Mouse (Mus musculus) myocyte (in vitro differentiated cells): ENCODE measurements around the gene Prss57. TPM values are rescaled to one million over a fixed set of nuclear protein-coding genes. Genes with fewer than 3 reads are reported as not detected.

Experiments used
- H3K27me3 ChIP-seq: one replicate; pipeline ENCODE4 v1.6.1; 2011; ENCODE audit not compliant: control insufficient read depth, insufficient read depth, insufficient read length
- H3K36me3 ChIP-seq: one replicate; pipeline ENCODE4 v1.6.1; 2011; ENCODE audit not compliant: control insufficient read depth, insufficient read depth
- H3K4me2 ChIP-seq: one replicate; pipeline ENCODE4 v1.6.1; 2011; ENCODE audit warnings: low read depth, control low read depth
- H3K4me3 ChIP-seq: one replicate; pipeline ENCODE4 v1.5.1; 2011; ENCODE audit warnings: mild to moderate bottlenecking, control low read depth, moderate library complexity
- H3K79me2 ChIP-seq: one replicate; pipeline ENCODE4 v1.6.1; 2011; ENCODE audit not compliant: control insufficient read depth, insufficient read depth
- H3ac ChIP-seq: one replicate; pipeline ENCODE4 v1.6.1; 2011; ENCODE audit not compliant: control insufficient read depth, insufficient read length
- CEBPB ChIP-seq: IDR thresholded peaks from 2 replicates; pipeline ENCODE4 v1.6.1; 2011; ENCODE audit warnings: mild to moderate bottlenecking, moderate library complexity; ENCODE audit not compliant: poor library complexity, insufficient read depth, severe bottlenecking
- E2F4 ChIP-seq: IDR thresholded peaks from one replicate; pipeline ENCODE4 v1.6.1; 2011; ENCODE audit warnings: mild to moderate bottlenecking, control low read depth, moderate library complexity; ENCODE audit not compliant: insufficient read depth
- MAX ChIP-seq: IDR thresholded peaks from one replicate; pipeline ENCODE4 v1.6.1; 2011; ENCODE audit warnings: low read depth, mild to moderate bottlenecking, control low read depth
- MYOD1 ChIP-seq, 3 experiments: IDR thresholded peaks; one replicate each; pipeline ENCODE4 v1.6.1; 2011; ENCODE audit warnings: control low read depth in 2 of 3, low read depth in 2 of 3, mild to moderate bottlenecking in 2 of 3, moderate library complexity in 1 of 3; ENCODE audit not compliant: insufficient read length in 2 of 3, control insufficient read depth in 1 of 3
- MYOG ChIP-seq, 3 experiments: IDR thresholded peaks; one replicate each; pipeline ENCODE4 v1.6.1; 2011; ENCODE audit warnings: control low read depth in 2 of 3, low read depth in 2 of 3, mild to moderate bottlenecking in 2 of 3; ENCODE audit not compliant: insufficient read length in 2 of 3, control insufficient read depth in 1 of 3, insufficient read depth in 1 of 3
- POLR2A ChIP-seq: IDR thresholded peaks from one replicate; pipeline ENCODE4 v1.6.1; 2011; ENCODE audit warnings: low read depth, mild to moderate bottlenecking, control low read depth, moderate library complexity; ENCODE audit not compliant: insufficient read length
- POLR2AphosphoS2 ChIP-seq: IDR thresholded peaks from one replicate; pipeline ENCODE4 v1.6.1; 2011; ENCODE audit warnings: low read depth, control low read depth; ENCODE audit not compliant: insufficient read length
- REST ChIP-seq: IDR thresholded peaks from one replicate; pipeline ENCODE4 v1.6.1; 2011; ENCODE audit warnings: mild to moderate bottlenecking, control low read depth, moderate library complexity; ENCODE audit not compliant: insufficient read depth, insufficient read length
- SRF ChIP-seq: IDR thresholded peaks from one replicate; pipeline ENCODE4 v1.6.1; 2011; ENCODE audit warnings: low read depth; ENCODE audit not compliant: control insufficient read depth, insufficient read length
- TCF12 ChIP-seq: IDR thresholded peaks from one replicate; pipeline ENCODE4 v1.6.1; 2011; ENCODE audit warnings: mild to moderate bottlenecking, control low read depth; ENCODE audit not compliant: poor library complexity, insufficient read depth, severe bottlenecking
- TCF3 ChIP-seq: IDR thresholded peaks from one replicate; pipeline ENCODE4 v1.6.1; 2011; ENCODE audit warnings: low read depth, control low read depth; ENCODE audit not compliant: insufficient read length
- USF1 ChIP-seq: IDR thresholded peaks from one replicate; pipeline ENCODE4 v1.6.1; 2011; ENCODE audit warnings: low read depth, mild to moderate bottlenecking, control low read depth, moderate library complexity
- polyA plus RNA-seq: library from polyadenylated mRNA; unstranded; fragments of >200 nt; fragmentation: generic; extraction: Trizol; gene quantifications from one replicate; pipeline ENCODE4 v1.2.1, GENCODE M21; 2012; ENCODE audit warnings: missing spikeins

Gene Prss57
- polyA plus RNA-seq, 1 experiment: 0.07 TPM

- no peaks in the 10 kb centered on the region for H3K79me2 ChIP-seq
- no peak overlapping the region for H3ac ChIP-seq
- H3K4me3 ChIP-seq: no peak overlapping the region
- H3K27me3 ChIP-seq: no peaks in the 10 kb centered on the region
- no peak for TF ChIP-seq POLR2A
- H3K4me2 ChIP-seq: no peak overlapping the region
- peaks cover 13% of the 10 kb centered on the region for H3K36me3 ChIP-seq
Observed at GRCm38 (mm10) chr10:79811736-79812637, 21.2 kb upstream of the Prss57 start.

DNA sequence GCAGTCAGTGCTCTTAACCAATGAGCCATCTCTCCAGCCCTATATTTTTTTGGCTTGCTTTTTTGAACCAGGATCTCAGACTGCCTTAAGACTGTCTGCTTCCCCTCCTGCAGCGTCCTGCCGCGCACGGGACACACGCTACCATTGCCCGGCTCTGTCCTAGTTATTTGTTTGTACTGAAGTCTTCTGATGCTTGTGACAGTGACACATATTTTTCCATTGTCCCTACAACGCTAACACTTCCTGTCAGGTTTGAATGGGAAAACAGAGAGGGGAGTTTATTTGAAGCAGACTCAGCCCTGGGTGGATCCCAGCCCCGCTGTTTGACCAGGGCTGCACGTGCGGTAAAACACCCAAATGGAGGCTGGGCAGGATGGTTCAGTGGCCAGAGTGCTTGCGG, 18.0 kb upstream of the Prss57 start:
- Histone ChIP-seq H3K27me3 (no peaks in the 10 kb centered on the region), H3ac (no peak overlapping the region), H3K36me3 (peaks cover 7% of the 10 kb centered on the region), H3K4me3 (no peak overlapping the region), H3K79me2 (no peaks in the 10 kb centered on the region), H3K4me2 (no peak overlapping the region)
- TF ChIP-seq MYOG (IDR thresholded peaks at IDR 0.05; ENCODE audit: control insufficient read depth in 1 of 3, insufficient read depth in 1 of 3, insufficient read length in 2 of 3, low read depth in 2 of 3): no peak
- TF ChIP-seq REST: no peak
- no peak for TF ChIP-seq CEBPB
- no peak for TF ChIP-seq E2F4
- no peak for TF ChIP-seq TCF12
- no peak for TF ChIP-seq MYOD1 (IDR thresholded peaks at IDR 0.05; ENCODE audit: control insufficient read depth in 1 of 3, insufficient read length in 2 of 3, low read depth in 2 of 3)
- TF ChIP-seq TCF3: no peak
- TF ChIP-seq USF1: no peak
- TF ChIP-seq POLR2A: no peak
- no peak for TF ChIP-seq MAX
- no peak for TF ChIP-seq SRF
- no peak for TF ChIP-seq POLR2AphosphoS2

- H3K4me2 ChIP-seq: no peak overlapping the region
- H3ac ChIP-seq: no peak overlapping the region
Observed at GRCm38 (mm10) chr10:79807826-79808225, 17.1 kb upstream of the Prss57 start.

DNA sequence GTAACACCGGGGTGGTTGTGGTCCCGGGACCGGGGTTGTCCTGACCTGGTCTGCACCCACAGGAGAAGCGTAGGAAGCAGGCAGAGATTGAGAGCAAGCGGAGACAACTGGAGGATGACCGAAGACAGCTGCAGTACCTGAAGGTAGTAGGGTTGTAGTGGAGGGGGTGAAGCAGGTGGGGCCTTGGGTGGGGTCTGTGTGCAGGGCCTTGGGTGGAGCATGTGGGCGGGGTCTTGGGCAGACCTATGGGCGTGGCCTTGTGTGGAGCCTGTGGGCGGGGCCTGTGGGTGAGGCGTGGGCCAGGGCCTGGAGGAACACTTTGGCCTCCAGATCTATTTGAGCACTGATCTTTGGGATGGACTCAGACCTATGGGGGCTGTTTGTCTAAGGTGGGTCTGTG, 16.2 kb upstream of the Prss57 start:
- Histone ChIP-seq H3K36me3 (peaks cover 7% of the 10 kb centered on the region), H3K79me2 (no peaks in the 10 kb centered on the region), H3K27me3 (no peaks in the 10 kb centered on the region), H3K4me3 (no peak overlapping the region), H3K4me2 (no peak overlapping the region), H3ac (no peak overlapping the region)
- TF ChIP-seq E2F4: no peak
- no peak for TF ChIP-seq USF1
- no peak for TF ChIP-seq POLR2A
- peak in 1 of 3 experiments; percentile 46 for TF ChIP-seq MYOD1 (IDR thresholded peaks at IDR 0.05; ENCODE audit: control insufficient read depth in 1 of 3, insufficient read length in 2 of 3, low read depth in 2 of 3)
- no peak for TF ChIP-seq POLR2AphosphoS2
- peak; percentile 17 for TF ChIP-seq SRF
- no peak for TF ChIP-seq REST
- no peak for TF ChIP-seq MAX
- no peak for TF ChIP-seq CEBPB
- TF ChIP-seq TCF3: no peak
- TF ChIP-seq MYOG (IDR thresholded peaks at IDR 0.05; ENCODE audit: control insufficient read depth in 1 of 3, insufficient read depth in 1 of 3, insufficient read length in 2 of 3, low read depth in 2 of 3): peak in 1 of 3 experiments; percentile 19
- no peak for TF ChIP-seq TCF12

More at GRCm38 (mm10) chr10:79807826-79808225, 17.1 kb upstream of the Prss57 start:
- no peak overlapping the region for H3K4me3 ChIP-seq
- no peaks in the 10 kb centered on the region for H3K27me3 ChIP-seq
- H3K36me3 ChIP-seq: peaks cover 7% of the 10 kb centered on the region
- H3K79me2 ChIP-seq: no peaks in the 10 kb centered on the region
- TF ChIP-seq MYOG (IDR thresholded peaks at IDR 0.05; ENCODE audit: control insufficient read depth in 1 of 3, insufficient read depth in 1 of 3, insufficient read length in 2 of 3, low read depth in 2 of 3): no peak
- TF ChIP-seq SRF: no peak
- no peak for TF ChIP-seq MAX
- no peak for TF ChIP-seq USF1
- TF ChIP-seq POLR2AphosphoS2: no peak
- TF ChIP-seq E2F4: no peak
- TF ChIP-seq POLR2A: no peak
- no peak for TF ChIP-seq REST
- no peak for TF ChIP-seq TCF12
- TF ChIP-seq CEBPB: no peak
- no peak for TF ChIP-seq TCF3
- TF ChIP-seq MYOD1 (IDR thresholded peaks at IDR 0.05; ENCODE audit: control insufficient read depth in 1 of 3, insufficient read length in 2 of 3, low read depth in 2 of 3): no peak

- Histone ChIP-seq H3K4me2 (no peak overlapping the region), H3ac (no peak overlapping the region), H3K36me3 (peaks cover 7% of the 10 kb centered on the region), H3K79me2 (no peaks in the 10 kb centered on the region), H3K4me3 (no peak overlapping the region), H3K27me3 (no peaks in the 10 kb centered on the region)
- TF ChIP-seq USF1: no peak
- no peak for TF ChIP-seq REST
- no peak for TF ChIP-seq POLR2AphosphoS2
- no peak for TF ChIP-seq POLR2A
- no peak for TF ChIP-seq SRF
- TF ChIP-seq MYOG (IDR thresholded peaks at IDR 0.05; ENCODE audit: control insufficient read depth in 1 of 3, insufficient read depth in 1 of 3, insufficient read length in 2 of 3, low read depth in 2 of 3): no peak
- no peak for TF ChIP-seq TCF12
- TF ChIP-seq TCF3: no peak
- TF ChIP-seq MAX: no peak
- no peak for TF ChIP-seq CEBPB
- no peak for TF ChIP-seq E2F4
- TF ChIP-seq MYOD1 (IDR thresholded peaks at IDR 0.05; ENCODE audit: control insufficient read depth in 1 of 3, insufficient read length in 2 of 3, low read depth in 2 of 3): no peak
Observed at GRCm38 (mm10) chr10:79806331-79806730, 15.6 kb upstream of the Prss57 start.
